Mouse (Mus musculus): ENCODE measurements at regions not wholly inside any gene's neighbourhood (a gene's known extent, or its start where the extent isn't known, plus 50 kb on each side); places are given as distances from the start of the nearest gene placed in this dataset.

DNA sequence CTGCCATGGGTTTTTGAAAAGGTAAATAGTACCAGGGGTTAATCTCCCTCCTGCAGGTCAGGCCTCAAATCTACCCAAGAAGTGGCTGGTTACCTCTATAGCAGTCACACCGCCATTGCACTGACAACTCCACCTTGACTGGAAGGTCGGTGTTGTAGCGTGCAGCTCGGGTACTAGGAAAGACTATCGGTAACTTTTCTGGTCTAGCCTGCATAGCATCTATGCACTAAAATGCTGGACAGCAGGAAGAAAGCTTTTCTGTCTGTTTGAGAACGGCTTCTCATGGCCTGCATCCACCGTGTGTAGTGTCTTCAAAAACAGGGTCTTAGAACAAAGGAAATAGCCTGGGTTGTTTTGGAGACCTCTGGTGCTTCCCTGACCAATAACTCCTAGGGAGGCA is 88.8 kb downstream of the Bms1 start:
- 89% methylated on average over 7 of the region's 7 CpGs for WGBS
- H3K27ac ChIP-seq: no peak overlapping the region
- no peak for ATAC-seq (replicated peaks; ENCODE audit: low FRiP score)

GRCm38 (mm10) chr6:118327458-118327857 is 91.8 kb downstream of the Bms1 start:
- no peak for ATAC-seq (replicated peaks; ENCODE audit: low FRiP score)
- Histone ChIP-seq H3K27me3 (no peaks in the 10 kb centered on the region), H3K9me3 (replicated peaks) (no peaks in the 10 kb centered on the region), H3K36me3 (no peaks in the 10 kb centered on the region), H3K27ac (no peak overlapping the region), H3K4me3 (replicated peaks) (no peak overlapping the region), H3K9ac (no peak overlapping the region), H3K4me1 (no peaks in the 10 kb centered on the region), H3K4me2 (no peak overlapping the region)
- WGBS: 75% methylated on average over 6 of the region's 6 CpGs

More for the DNA sequence above, 88.8 kb downstream of the Bms1 start:
- Histone ChIP-seq H3K9me3 (replicated peaks) (no peaks in the 10 kb centered on the region), H3K4me3 (replicated peaks) (no peak overlapping the region), H3K4me1 (no peaks in the 10 kb centered on the region), H3K9ac (no peak overlapping the region), H3K4me2 (no peak overlapping the region), H3K36me3 (no peaks in the 10 kb centered on the region), H3K27me3 (no peaks in the 10 kb centered on the region)

DNA sequence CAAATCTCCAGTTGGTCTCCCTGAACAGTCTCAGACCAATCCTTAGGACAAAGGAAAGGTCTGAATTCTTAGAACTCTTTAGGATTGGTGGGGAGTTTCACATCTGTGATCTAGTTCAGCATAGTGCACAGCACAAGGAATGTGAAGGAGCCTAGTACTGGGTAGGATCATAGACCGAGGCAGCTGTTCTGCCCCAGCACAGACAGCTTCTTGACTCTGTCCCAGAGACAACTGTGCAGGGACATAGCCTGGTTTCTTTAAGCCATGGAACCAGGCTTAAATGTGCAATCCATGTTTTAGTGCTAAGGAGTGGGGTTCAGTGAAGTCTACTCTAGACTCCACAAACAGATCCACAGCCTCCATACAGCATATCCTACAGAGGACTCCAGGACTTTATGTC is 93.6 kb downstream of the Bms1 start:
- WGBS: 80% methylated on average over 1 of the region's 1 CpGs
- H3K4me2 ChIP-seq: no peak overlapping the region
- ATAC-seq (replicated peaks; ENCODE audit: low FRiP score): no peak

GRCm38 (mm10) chr6:118324559-118324958 is 94.7 kb downstream of the Bms1 start:
- no peak overlapping the region for H3K4me3 ChIP-seq (replicated peaks)
- H3K36me3 ChIP-seq: no peaks in the 10 kb centered on the region
- H3K27ac ChIP-seq: no peak overlapping the region
- no peaks in the 10 kb centered on the region for H3K27me3 ChIP-seq
- no peaks in the 10 kb centered on the region for H3K9me3 ChIP-seq (replicated peaks)
- no peaks in the 10 kb centered on the region for H3K4me1 ChIP-seq
- no peak for ATAC-seq (replicated peaks; ENCODE audit: low FRiP score)
- WGBS: 79% methylated on average over 4 of the region's 4 CpGs
- H3K4me2 ChIP-seq: no peak overlapping the region
- no peak overlapping the region for H3K9ac ChIP-seq

More for the DNA sequence above, 93.6 kb downstream of the Bms1 start:
- no peak overlapping the region for H3K4me3 ChIP-seq (replicated peaks)
- H3K27ac ChIP-seq: no peak overlapping the region
- no peaks in the 10 kb centered on the region for H3K27me3 ChIP-seq
- H3K36me3 ChIP-seq: no peaks in the 10 kb centered on the region
- no peaks in the 10 kb centered on the region for H3K9me3 ChIP-seq (replicated peaks)
- no peaks in the 10 kb centered on the region for H3K4me1 ChIP-seq
- no peak overlapping the region for H3K9ac ChIP-seq

- no peaks in the 10 kb centered on the region for H3K27me3 ChIP-seq
Observed at GRCm38 (mm10) chr6:118323052-118323451, 96.2 kb downstream of the Bms1 start.

DNA sequence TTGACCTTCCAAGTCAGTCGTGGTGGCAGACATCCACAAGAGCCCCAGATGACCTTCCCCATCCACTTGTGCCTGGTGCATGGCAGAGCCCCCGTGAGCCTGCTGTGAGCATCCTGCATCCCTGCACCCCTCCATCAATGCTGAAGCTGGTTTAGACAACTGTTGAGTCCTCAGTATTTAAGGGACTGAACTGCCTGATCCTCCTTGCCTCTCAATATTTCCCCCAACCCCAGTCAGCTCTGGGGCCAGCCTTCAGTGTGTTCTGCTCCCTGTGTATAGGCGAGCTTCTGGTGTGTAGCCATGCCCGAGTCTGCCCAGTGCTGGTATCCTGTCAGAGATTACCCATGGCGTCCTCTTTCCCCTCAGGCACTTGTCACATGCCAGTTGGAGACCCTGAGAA is 96.6 kb downstream of the Bms1 start:
- no peaks in the 10 kb centered on the region for H3K36me3 ChIP-seq
- no peak overlapping the region for H3K4me3 ChIP-seq (replicated peaks)
- ATAC-seq (replicated peaks; ENCODE audit: low FRiP score): no peak
- H3K27ac ChIP-seq: no peak overlapping the region
- H3K4me1 ChIP-seq: no peaks in the 10 kb centered on the region
- no peak overlapping the region for H3K4me2 ChIP-seq
- WGBS: 79% methylated on average over 5 of the region's 5 CpGs
- H3K27me3 ChIP-seq: no peaks in the 10 kb centered on the region
- H3K9me3 ChIP-seq (replicated peaks): no peaks in the 10 kb centered on the region
- no peak overlapping the region for H3K9ac ChIP-seq

More at GRCm38 (mm10) chr6:118323052-118323451, 96.2 kb downstream of the Bms1 start:
- 67% methylated on average over 6 of the region's 6 CpGs for WGBS
- Histone ChIP-seq H3K9me3 (replicated peaks) (no peaks in the 10 kb centered on the region), H3K36me3 (no peaks in the 10 kb centered on the region), H3K9ac (no peak overlapping the region), H3K4me1 (no peaks in the 10 kb centered on the region), H3K4me3 (replicated peaks) (no peak overlapping the region), H3K27ac (no peak overlapping the region), H3K4me2 (no peak overlapping the region)
- no peak for ATAC-seq (replicated peaks; ENCODE audit: low FRiP score)

GRCm38 (mm10) chr6:118322061-118322460 is 97.2 kb downstream of the Bms1 start:
- no peaks in the 10 kb centered on the region for H3K9me3 ChIP-seq (replicated peaks)
- H3K4me3 ChIP-seq (replicated peaks): no peak overlapping the region
- no peaks in the 10 kb centered on the region for H3K36me3 ChIP-seq
- H3K4me2 ChIP-seq: no peak overlapping the region
- 90% methylated on average over 6 of the region's 6 CpGs for WGBS
- no peaks in the 10 kb centered on the region for H3K27me3 ChIP-seq
- no peak overlapping the region for H3K9ac ChIP-seq
- no peak overlapping the region for H3K27ac ChIP-seq
- ATAC-seq (replicated peaks; ENCODE audit: low FRiP score): no peak
- H3K4me1 ChIP-seq: no peaks in the 10 kb centered on the region

GRCm38 (mm10) chr6:118320021-118320525 is 99.2 kb downstream of the Bms1 start:
- Histone ChIP-seq H3K9me3 (replicated peaks) (no peaks in the 10 kb centered on the region), H3K4me2 (no peak overlapping the region)
- WGBS: 81% methylated on average over 7 of the region's 7 CpGs

GRCm38 (mm10) chr6:118315881-118316280 is 103.4 kb downstream of the Bms1 start:
- H3K4me1 ChIP-seq: 0 out of 2 replicates have a peak, but pooled peaks cover 8% of the 10 kb centered on the region
- H3K27me3 ChIP-seq: no peaks in the 10 kb centered on the region
- no peaks in the 10 kb centered on the region for H3K36me3 ChIP-seq
- no peak overlapping the region for H3K4me3 ChIP-seq (replicated peaks)
- H3K9ac ChIP-seq: no peak overlapping the region
- no peak overlapping the region for H3K27ac ChIP-seq
- no peak overlapping the region for H3K4me2 ChIP-seq
- WGBS: 86% methylated on average over 6 of the region's 6 CpGs
- no peak for ATAC-seq (replicated peaks; ENCODE audit: low FRiP score)
- H3K9me3 ChIP-seq (replicated peaks): no peaks in the 10 kb centered on the region

More at GRCm38 (mm10) chr6:118320021-118320525, 99.2 kb downstream of the Bms1 start:
- no peaks in the 10 kb centered on the region for H3K27me3 ChIP-seq
- no peak overlapping the region for H3K4me3 ChIP-seq (replicated peaks)
- no peak overlapping the region for H3K27ac ChIP-seq
- 0 out of 2 replicates have a peak, but pooled peaks cover 4% of the 10 kb centered on the region for H3K4me1 ChIP-seq
- H3K9ac ChIP-seq: no peak overlapping the region
- no peaks in the 10 kb centered on the region for H3K36me3 ChIP-seq
- no peak for ATAC-seq (replicated peaks; ENCODE audit: low FRiP score)

DNA sequence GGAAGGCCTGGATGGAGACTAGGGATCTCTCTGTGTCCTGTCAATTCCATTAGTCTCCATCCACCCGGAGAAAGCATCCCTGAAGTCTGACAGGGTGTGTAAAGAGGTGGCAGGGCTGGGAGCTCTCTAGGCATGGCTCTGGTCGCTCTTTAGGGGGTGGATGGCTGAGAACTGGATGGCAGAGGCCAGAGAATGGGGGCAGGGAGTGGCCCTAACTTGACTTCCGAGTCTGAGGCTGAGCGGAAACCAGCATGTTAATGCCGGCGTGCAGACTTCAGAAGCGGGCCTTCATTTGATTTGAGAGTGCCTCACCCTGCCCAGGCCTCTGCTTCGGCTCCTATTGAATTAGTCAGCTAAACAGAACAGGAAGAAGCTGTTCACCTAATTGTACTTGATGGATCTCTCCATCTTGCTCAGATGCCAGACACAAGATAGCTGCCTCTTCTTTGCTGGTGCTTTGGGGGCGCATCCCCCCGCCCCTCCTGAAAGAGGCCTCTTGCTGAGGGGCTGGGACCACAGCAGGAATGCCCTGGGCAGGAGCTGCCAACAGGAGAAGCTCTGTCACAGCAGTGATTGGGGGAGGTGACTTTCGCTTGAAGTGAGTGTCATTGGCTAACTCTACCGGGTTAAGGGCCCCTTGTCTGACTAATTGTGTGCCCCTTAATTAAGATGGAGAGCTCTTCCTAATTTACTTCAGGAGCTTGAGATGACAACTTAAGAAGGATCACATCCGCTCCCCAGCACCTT is 104.2 kb downstream of the Bms1 start:
- ATAC-seq (replicated peaks; ENCODE audit: low FRiP score): no peak
- Histone ChIP-seq H3K4me3 (replicated peaks) (no peak overlapping the region), H3K9me3 (replicated peaks) (no peaks in the 10 kb centered on the region), H3K36me3 (no peaks in the 10 kb centered on the region), H3K9ac (no peak overlapping the region), H3K4me2 (no peak overlapping the region), H3K27ac (no peak overlapping the region), H3K27me3 (no peaks in the 10 kb centered on the region), H3K4me1 (0 out of 2 replicates have a peak, but pooled peaks cover 8% of the 10 kb centered on the region)
- 30% methylated on average over 13 of the region's 13 CpGs for WGBS

GRCm38 (mm10) chr6:118311081-118311480 is 108.2 kb downstream of the Bms1 start:
- no peak for ATAC-seq (replicated peaks; ENCODE audit: low FRiP score)
- 68% methylated on average over 9 of the region's 9 CpGs for WGBS

GRCm38 (mm10) chr6:118309923-118310322 is 109.4 kb downstream of the Bms1 start:
- H3K4me1 ChIP-seq: 0 out of 2 replicates have a peak, but pooled peaks cover 14% of the 10 kb centered on the region
- no peaks in the 10 kb centered on the region for H3K27me3 ChIP-seq
- H3K9me3 ChIP-seq (replicated peaks): no peaks in the 10 kb centered on the region
- H3K9ac ChIP-seq: no peak overlapping the region
- H3K27ac ChIP-seq: no peak overlapping the region
- no peaks in the 10 kb centered on the region for H3K36me3 ChIP-seq
- WGBS: 77% methylated on average over 2 of the region's 2 CpGs
- no peak for ATAC-seq (replicated peaks; ENCODE audit: low FRiP score)
- H3K4me2 ChIP-seq: no peak overlapping the region
- no peak overlapping the region for H3K4me3 ChIP-seq (replicated peaks)

More at GRCm38 (mm10) chr6:118311081-118311480, 108.2 kb downstream of the Bms1 start:
- H3K4me1 ChIP-seq: 0 out of 2 replicates have a peak, but pooled peaks cover 19% of the 10 kb centered on the region
- H3K9ac ChIP-seq: no peak overlapping the region
- H3K36me3 ChIP-seq: no peaks in the 10 kb centered on the region
- no peaks in the 10 kb centered on the region for H3K27me3 ChIP-seq
- no peak overlapping the region for H3K4me2 ChIP-seq
- H3K9me3 ChIP-seq (replicated peaks): no peaks in the 10 kb centered on the region
- H3K4me3 ChIP-seq (replicated peaks): no peak overlapping the region
- H3K27ac ChIP-seq: no peak overlapping the region

Data from kidney, embryonic 15.5 days (tissue).